Mouse (Mus musculus) bone marrow macrophage, adult 2 months (primary cell): ENCODE data around the gene Nhlrc2.

Experiments
- CTCF ChIP-seq: IDR thresholded peaks from 2 replicates; pipeline ENCODE4 v1.5.1; 2012; ENCODE audit warnings: low read depth, mild to moderate bottlenecking, low read length, moderate library complexity
- POLR2A ChIP-seq: IDR thresholded peaks from 2 replicates; pipeline ENCODE4 v1.6.1; 2012; ENCODE audit warnings: mild to moderate bottlenecking, low read depth, low read length, borderline replicate concordance

- TF ChIP-seq CTCF (no peak), POLR2A (no peak)
These were observed 16.8 kb upstream of the Nhlrc2 start for GRCm38 (mm10) chr19:56531251-56531650.
